Mouse (Mus musculus): ENCODE measurements around the gene Arntl. TPM values are rescaled to one million over a fixed set of nuclear protein-coding genes. Genes with fewer than 3 reads are reported as not detected.

Arntl gene
- polyA plus RNA-seq, 1 experiment from 2014 or later = 7.6 TPM

DNA sequence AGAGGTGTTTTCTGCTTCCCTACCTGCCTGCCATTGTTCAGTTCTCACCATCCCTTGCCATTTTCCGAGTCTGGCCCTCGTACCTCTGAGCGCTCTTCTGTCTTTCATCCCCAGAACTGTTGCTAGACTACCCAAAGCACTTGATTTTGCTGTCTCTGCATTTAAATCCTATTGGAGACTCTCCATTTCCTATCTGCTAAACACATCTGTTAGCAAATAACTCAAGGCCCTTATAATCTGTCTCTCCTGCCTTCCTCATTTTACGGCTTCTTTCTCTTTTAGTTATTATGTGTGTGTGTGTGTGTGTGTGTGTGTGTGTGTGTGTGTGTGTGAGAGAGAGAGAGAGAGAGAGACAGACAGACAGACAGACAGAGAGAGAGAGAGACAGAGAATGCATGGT, 90.5 kb downstream of the Arntl start:
- H3K4me2 ChIP-seq = no peak overlapping the region
- H3K4me3 ChIP-seq (ENCODE audit: low read depth, low read length) = no peak overlapping the region
- ATAC-seq (replicated peaks; ENCODE audit: insufficient number of reproducible peaks, low FRiP score, low TSS enrichment) = no peak
- H3K9me3 ChIP-seq (replicated peaks; ENCODE audit: control insufficient read depth, low read length) = no peaks in the 10 kb centered on the region
- H3K36me3 ChIP-seq (ENCODE audit: control insufficient read depth, insufficient read depth, low read length) = no peaks in the 10 kb centered on the region
- 81% methylated on average over 4 of the region's 4 CpGs for WGBS (ENCODE audit: insufficient replicate concordance)
- H3K27ac ChIP-seq (ENCODE audit: low read depth, low read length) = no peak overlapping the region
- peaks cover 8% of the 10 kb centered on the region for H3K4me1 ChIP-seq (ENCODE audit: control insufficient read depth, insufficient read depth, low read length)
- no peaks in the 10 kb centered on the region for H3K27me3 ChIP-seq (ENCODE audit: control insufficient read depth, insufficient read depth, low read length)
- H3K9ac ChIP-seq (ENCODE audit: low read depth, low read length) = no peak overlapping the region

DNA sequence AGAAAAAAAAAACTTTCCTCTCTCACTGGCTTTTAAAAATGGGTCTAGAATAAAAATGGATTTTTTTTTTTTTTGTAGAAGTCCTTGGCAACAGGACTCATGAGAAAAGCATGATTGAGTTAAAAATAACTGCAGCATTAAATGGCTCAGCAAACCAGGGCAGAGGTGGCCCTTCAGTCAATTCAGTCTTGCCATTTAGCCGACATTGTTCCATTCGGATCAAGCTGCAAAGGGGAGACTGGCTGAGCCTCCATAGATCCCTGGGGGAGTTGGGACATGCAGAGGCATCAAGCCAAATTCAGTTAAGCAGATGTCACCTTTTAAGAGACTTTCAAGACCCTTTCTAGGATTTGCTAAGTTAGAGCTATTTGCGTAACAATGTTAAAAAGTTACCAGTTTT, 102.9 kb downstream of the Arntl start:
- Histone ChIP-seq H3K27ac (ENCODE audit: low read depth, low read length) (no peak overlapping the region), H3K9ac (ENCODE audit: low read depth, low read length) (no peak overlapping the region), H3K4me2 (no peak overlapping the region), H3K4me3 (ENCODE audit: low read depth, low read length) (no peak overlapping the region), H3K27me3 (ENCODE audit: control insufficient read depth, insufficient read depth, low read length) (no peaks in the 10 kb centered on the region), H3K36me3 (ENCODE audit: control insufficient read depth, insufficient read depth, low read length) (0 out of 2 replicates have a peak, but pooled peaks cover 2% of the 10 kb centered on the region), H3K9me3 (replicated peaks; ENCODE audit: control insufficient read depth, low read length) (no peaks in the 10 kb centered on the region), H3K4me1 (ENCODE audit: control insufficient read depth, insufficient read depth, low read length) (no peaks in the 10 kb centered on the region; the same call in 1 of the 2 replicates)
- ATAC-seq (replicated peaks; ENCODE audit: insufficient number of reproducible peaks, low FRiP score, low TSS enrichment) = no peak
- WGBS (ENCODE audit: insufficient replicate concordance) = 79% methylated on average over 3 of the region's 3 CpGs

GRCm38 (mm10) chr7:113311784-113312183, 104.5 kb downstream of the Arntl start:
- Histone ChIP-seq H3K36me3 (ENCODE audit: control insufficient read depth, insufficient read depth, low read length) (0 out of 2 replicates have a peak, but pooled peaks cover 2% of the 10 kb centered on the region), H3K4me2 (no peak overlapping the region), H3K27ac (ENCODE audit: low read depth, low read length) (no peak overlapping the region), H3K4me3 (ENCODE audit: low read depth, low read length) (no peak overlapping the region), H3K4me1 (ENCODE audit: control insufficient read depth, insufficient read depth, low read length) (no peaks in the 10 kb centered on the region), H3K9ac (ENCODE audit: low read depth, low read length) (no peak overlapping the region), H3K27me3 (ENCODE audit: control insufficient read depth, insufficient read depth, low read length) (no peaks in the 10 kb centered on the region), H3K9me3 (replicated peaks; ENCODE audit: control insufficient read depth, low read length) (no peaks in the 10 kb centered on the region)
- WGBS (ENCODE audit: insufficient replicate concordance) = 18% methylated on average over 2 of the region's 2 CpGs
- ATAC-seq (replicated peaks; ENCODE audit: insufficient number of reproducible peaks, low FRiP score, low TSS enrichment) = no peak

- Histone ChIP-seq H3K9ac (ENCODE audit: low read depth, low read length) (no peak overlapping the region), H3K36me3 (ENCODE audit: control insufficient read depth, insufficient read depth, low read length) (no peaks in the 10 kb centered on the region), H3K4me1 (ENCODE audit: control insufficient read depth, insufficient read depth, low read length) (no peaks in the 10 kb centered on the region), H3K27me3 (ENCODE audit: control insufficient read depth, insufficient read depth, low read length) (no peaks in the 10 kb centered on the region), H3K27ac (ENCODE audit: low read depth, low read length) (no peak overlapping the region), H3K4me3 (ENCODE audit: low read depth, low read length) (no peak overlapping the region), H3K4me2 (no peak overlapping the region), H3K9me3 (replicated peaks; ENCODE audit: control insufficient read depth, low read length) (no peaks in the 10 kb centered on the region)
- ATAC-seq (replicated peaks; ENCODE audit: insufficient number of reproducible peaks, low FRiP score, low TSS enrichment) = no peak
- 56% methylated on average over 1 of the region's 1 CpGs for WGBS (ENCODE audit: insufficient replicate concordance)
These were observed 112.9 kb downstream of the Arntl start for GRCm38 (mm10) chr7:113320128-113320527.

DNA sequence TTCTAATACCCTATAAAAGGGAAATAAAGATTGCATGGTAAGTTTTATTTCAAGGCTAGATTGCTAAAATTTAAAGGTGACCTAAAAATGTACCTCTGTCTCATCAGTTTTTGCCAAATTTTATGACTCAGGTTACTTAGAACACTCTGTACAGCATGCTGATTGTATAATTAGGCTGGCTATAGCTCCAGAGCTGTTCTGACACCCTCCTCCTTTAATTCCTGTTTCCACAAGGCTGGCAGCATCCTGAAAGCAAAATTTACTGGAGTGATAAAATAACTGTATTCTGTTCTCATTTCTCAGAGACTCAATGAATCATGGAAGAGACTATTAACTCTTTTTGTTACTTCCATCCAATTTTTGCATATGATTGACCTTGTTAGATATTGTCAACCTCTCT, 126.8 kb downstream of the Arntl start:
- Histone ChIP-seq H3K9me3 (replicated peaks; ENCODE audit: control insufficient read depth, low read length) (no peaks in the 10 kb centered on the region), H3K4me1 (ENCODE audit: control insufficient read depth, insufficient read depth, low read length) (no peaks in the 10 kb centered on the region), H3K27ac (ENCODE audit: low read depth, low read length) (no peak overlapping the region), H3K27me3 (ENCODE audit: control insufficient read depth, insufficient read depth, low read length) (no peaks in the 10 kb centered on the region), H3K4me3 (ENCODE audit: low read depth, low read length) (no peak overlapping the region), H3K4me2 (no peak overlapping the region), H3K9ac (ENCODE audit: low read depth, low read length) (no peak overlapping the region), H3K36me3 (ENCODE audit: control insufficient read depth, insufficient read depth, low read length) (no peaks in the 10 kb centered on the region)
- ATAC-seq (replicated peaks; ENCODE audit: insufficient number of reproducible peaks, low FRiP score, low TSS enrichment) = no peak

DNA sequence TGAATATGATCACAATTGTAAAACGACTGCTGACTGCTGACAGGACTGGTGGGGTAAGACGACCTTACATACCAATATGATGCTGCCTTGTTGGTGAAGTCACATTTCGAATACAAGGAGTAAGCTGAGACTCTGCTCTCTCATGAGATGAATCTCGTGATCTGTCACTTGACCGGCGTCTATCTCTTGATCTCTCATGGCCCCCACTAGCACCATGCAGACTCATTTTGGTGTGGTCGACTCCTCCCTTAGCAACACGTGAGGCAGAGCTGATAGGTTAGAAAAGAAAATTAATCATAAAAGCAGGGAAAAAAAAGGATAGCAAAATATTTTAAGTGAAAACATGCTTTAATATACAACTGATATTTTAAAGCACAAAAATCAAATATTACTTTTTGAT, 128.0 kb downstream of the Arntl start:
- Histone ChIP-seq H3K9me3 (replicated peaks; ENCODE audit: control insufficient read depth, low read length) (no peaks in the 10 kb centered on the region), H3K4me3 (ENCODE audit: low read depth, low read length) (no peak overlapping the region)

GRCm38 (mm10) chr7:113347271-113347670, 140.0 kb downstream of the Arntl start:
- Histone ChIP-seq H3K27me3 (ENCODE audit: control insufficient read depth, insufficient read depth, low read length) (no peaks in the 10 kb centered on the region), H3K4me3 (ENCODE audit: low read depth, low read length) (no peak overlapping the region), H3K4me1 (ENCODE audit: control insufficient read depth, insufficient read depth, low read length) (no peaks in the 10 kb centered on the region; the same call in 1 of the 2 replicates), H3K9ac (ENCODE audit: low read depth, low read length) (no peak overlapping the region), H3K27ac (ENCODE audit: low read depth, low read length) (no peak overlapping the region), H3K36me3 (ENCODE audit: control insufficient read depth, insufficient read depth, low read length) (no peaks in the 10 kb centered on the region), H3K4me2 (no peak overlapping the region), H3K9me3 (replicated peaks; ENCODE audit: control insufficient read depth, low read length) (no peaks in the 10 kb centered on the region)
- no peak for ATAC-seq (replicated peaks; ENCODE audit: insufficient number of reproducible peaks, low FRiP score, low TSS enrichment)
- 48% methylated on average over 4 of the region's 4 CpGs for WGBS (ENCODE audit: insufficient replicate concordance)

More for the DNA sequence above, 128.0 kb downstream of the Arntl start:
- no peak overlapping the region for H3K9ac ChIP-seq (ENCODE audit: low read depth, low read length)
- no peak for ATAC-seq (replicated peaks; ENCODE audit: insufficient number of reproducible peaks, low FRiP score, low TSS enrichment)
- no peak overlapping the region for H3K27ac ChIP-seq (ENCODE audit: low read depth, low read length)
- no peaks in the 10 kb centered on the region for H3K4me1 ChIP-seq (ENCODE audit: control insufficient read depth, insufficient read depth, low read length)
- H3K36me3 ChIP-seq (ENCODE audit: control insufficient read depth, insufficient read depth, low read length) = no peaks in the 10 kb centered on the region
- H3K27me3 ChIP-seq (ENCODE audit: control insufficient read depth, insufficient read depth, low read length) = no peaks in the 10 kb centered on the region
- WGBS (ENCODE audit: insufficient replicate concordance) = 78% methylated on average over 8 of the region's 8 CpGs
- H3K4me2 ChIP-seq = no peak overlapping the region

DNA sequence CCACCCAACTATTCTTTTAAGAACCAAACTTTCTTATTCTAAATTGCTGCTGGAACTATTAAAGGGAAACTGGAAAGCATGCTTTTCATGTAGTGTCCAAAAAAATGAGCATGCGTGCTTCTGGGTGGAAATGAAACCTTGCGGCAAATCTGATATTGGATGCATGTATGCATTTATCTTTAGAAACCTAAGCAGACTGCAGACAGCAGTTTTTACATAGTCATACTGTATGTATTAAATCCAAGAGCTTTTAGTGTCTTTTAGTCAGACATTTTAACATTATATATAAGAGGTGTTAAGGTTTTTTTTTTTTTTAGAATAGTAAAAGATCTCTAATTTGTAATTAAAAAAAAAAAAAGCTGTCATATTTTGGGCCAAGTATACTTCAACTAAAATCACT, 140.4 kb downstream of the Arntl start:
- no peak for ATAC-seq (replicated peaks; ENCODE audit: insufficient number of reproducible peaks, low FRiP score, low TSS enrichment)
- no peak overlapping the region for H3K4me2 ChIP-seq
- H3K4me1 ChIP-seq (ENCODE audit: control insufficient read depth, insufficient read depth, low read length) = no peaks in the 10 kb centered on the region; the same call in 1 of the 2 replicates

DNA sequence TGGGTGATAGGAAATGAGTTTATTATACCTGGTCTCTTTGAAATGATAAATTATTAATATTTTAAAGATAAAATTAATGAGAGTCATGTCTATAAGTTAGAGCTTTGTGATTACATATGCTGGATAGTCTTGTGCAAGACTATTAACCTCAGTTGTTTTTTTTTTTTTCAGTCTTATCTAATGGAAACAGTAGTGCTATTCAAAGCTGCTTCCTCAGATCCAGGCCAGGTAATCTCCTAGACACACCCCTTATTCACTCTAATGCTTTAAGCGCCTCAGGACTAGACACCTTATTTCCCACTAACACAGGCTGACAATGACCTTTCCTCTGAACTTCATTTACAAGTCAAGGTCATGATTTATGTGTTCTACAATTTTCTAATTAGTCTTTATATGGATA, 141.8 kb downstream of the Arntl start:
- no peak for ATAC-seq (replicated peaks; ENCODE audit: insufficient number of reproducible peaks, low FRiP score, low TSS enrichment)
- Histone ChIP-seq H3K4me3 (ENCODE audit: low read depth, low read length) (no peak overlapping the region), H3K27ac (ENCODE audit: low read depth, low read length) (no peak overlapping the region), H3K36me3 (ENCODE audit: control insufficient read depth, insufficient read depth, low read length) (no peaks in the 10 kb centered on the region), H3K9ac (ENCODE audit: low read depth, low read length) (no peak overlapping the region), H3K27me3 (ENCODE audit: control insufficient read depth, insufficient read depth, low read length) (no peaks in the 10 kb centered on the region), H3K9me3 (replicated peaks; ENCODE audit: control insufficient read depth, low read length) (no peaks in the 10 kb centered on the region), H3K4me2 (no peak overlapping the region), H3K4me1 (ENCODE audit: control insufficient read depth, insufficient read depth, low read length) (no peaks in the 10 kb centered on the region; the same call in 1 of the 2 replicates)
- 60% methylated on average over 1 of the region's 1 CpGs for WGBS (ENCODE audit: insufficient replicate concordance)

More for the DNA sequence above, 140.4 kb downstream of the Arntl start:
- 96% methylated on average over 2 of the region's 2 CpGs for WGBS (ENCODE audit: insufficient replicate concordance)
- H3K36me3 ChIP-seq (ENCODE audit: control insufficient read depth, insufficient read depth, low read length) = no peaks in the 10 kb centered on the region
- no peaks in the 10 kb centered on the region for H3K9me3 ChIP-seq (replicated peaks; ENCODE audit: control insufficient read depth, low read length)
- no peak overlapping the region for H3K27ac ChIP-seq (ENCODE audit: low read depth, low read length)
- H3K4me3 ChIP-seq (ENCODE audit: low read depth, low read length) = no peak overlapping the region
- H3K27me3 ChIP-seq (ENCODE audit: control insufficient read depth, insufficient read depth, low read length) = no peaks in the 10 kb centered on the region
- no peak overlapping the region for H3K9ac ChIP-seq (ENCODE audit: low read depth, low read length)

Measured in heart, embryonic 11.5 days (tissue).